Mouse (Mus musculus): ENCODE data around the gene Zfp750.

The Zfp750 gene

DNA sequence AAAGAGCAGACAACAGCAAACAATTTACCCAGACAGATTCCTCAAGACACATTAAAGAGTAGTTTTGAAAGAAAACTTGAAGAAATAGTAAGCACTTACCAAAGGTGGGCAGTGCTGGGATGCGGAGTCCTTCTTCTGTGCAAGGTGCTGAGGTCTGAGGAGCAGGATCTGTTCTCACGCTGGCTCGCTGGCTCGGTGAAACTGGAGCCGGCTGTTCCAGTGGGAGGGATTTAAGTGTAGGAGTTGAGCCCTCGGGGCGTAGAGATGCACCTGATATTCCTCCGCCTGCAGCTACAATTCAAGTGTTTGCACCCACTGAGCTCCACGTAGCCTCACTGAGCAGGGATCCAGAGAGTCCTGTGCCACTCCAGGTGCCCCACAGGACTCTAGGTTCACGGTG lies at the start of gene Zfp750:
TSS of gene Zfp750 (minus strand) at position 203 of the 400 bp plus-strand sequence.
- DNase-seq (ENCODE audit: low spot score), result no peak

GRCm38 (mm10) chr11:121564265-121564664 lies 45.1 kb upstream of the Zfp750 start:
- no peak for DNase-seq (ENCODE audit: low spot score)

GRCm38 (mm10) chr11:121563312-121563711 lies 44.2 kb upstream of the Zfp750 start:
- DNase-seq (ENCODE audit: low spot score), result no peak

GRCm38 (mm10) chr11:121560294-121560663 lies 41.1 kb upstream of the Zfp750 start:
- no peak for DNase-seq (ENCODE audit: low spot score)

- no peak for DNase-seq (ENCODE audit: low spot score)
Measured at GRCm38 (mm10) chr11:121559527-121560293, 40.6 kb upstream of the Zfp750 start.

- no peak for DNase-seq (ENCODE audit: low spot score)
Measured at GRCm38 (mm10) chr11:121558522-121558921, 39.4 kb upstream of the Zfp750 start.

DNA sequence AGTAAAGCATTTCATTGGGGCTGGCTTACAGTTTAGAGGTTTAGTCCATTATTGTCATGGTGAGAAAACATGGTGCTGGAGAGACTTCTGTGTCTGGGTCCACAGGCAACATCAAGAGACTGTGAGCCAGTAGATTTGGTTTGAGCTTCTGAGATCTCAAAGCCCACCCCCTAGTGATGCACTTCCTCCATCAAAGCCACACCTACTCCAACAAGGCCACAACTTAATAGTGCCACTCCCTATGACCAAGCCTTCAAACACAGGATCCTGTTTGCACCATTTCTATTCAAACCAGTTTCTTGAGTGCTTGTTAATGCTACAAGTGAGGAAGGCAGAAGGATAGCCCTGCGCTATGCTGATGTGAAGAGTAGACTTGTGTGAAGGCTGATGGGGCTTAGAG lies 38.8 kb upstream of the Zfp750 start:
- DNase-seq (ENCODE audit: low spot score), result no peak

DNA sequence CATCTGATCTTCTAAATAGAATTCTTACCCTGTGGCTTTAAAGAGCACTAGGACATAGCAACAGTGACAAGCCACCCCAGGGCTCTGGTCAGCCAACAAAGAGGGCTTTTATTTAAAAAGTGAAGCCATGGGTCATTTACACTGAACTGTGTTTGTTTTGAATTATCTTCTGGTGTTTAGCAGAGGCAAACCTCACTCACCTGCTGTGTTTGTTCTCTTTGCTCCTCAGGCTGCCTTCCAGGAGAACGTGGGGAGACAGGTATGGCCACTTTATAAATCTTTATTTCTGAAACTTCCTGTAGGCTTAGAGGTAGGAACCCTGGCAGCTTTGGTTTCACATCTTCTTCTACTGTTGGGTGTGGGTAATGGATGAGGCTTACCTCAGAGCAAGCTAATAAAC lies 37.6 kb upstream of the Zfp750 start:
- no peak for DNase-seq (ENCODE audit: low spot score)

DNA sequence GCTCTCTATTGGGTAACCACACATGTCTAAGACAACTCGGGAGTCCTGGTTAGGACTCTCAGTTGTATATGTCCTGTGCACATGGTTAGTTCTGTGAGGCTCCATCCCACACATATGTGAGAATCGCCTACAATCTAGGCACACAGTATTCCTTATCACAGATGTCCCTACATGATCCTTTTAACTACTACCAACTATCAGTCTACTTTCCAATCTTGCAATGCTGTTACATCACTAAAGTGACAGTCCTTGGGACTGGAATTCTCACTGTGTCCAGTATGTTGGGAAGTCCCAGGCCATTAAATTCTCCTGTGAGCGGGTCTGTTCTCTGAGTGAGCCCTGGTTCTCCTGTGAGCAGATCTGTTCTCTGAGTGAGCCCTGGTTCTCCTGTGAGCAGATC lies 34.3 kb upstream of the Zfp750 start:
- no peak for DNase-seq (ENCODE audit: low spot score)

DNA sequence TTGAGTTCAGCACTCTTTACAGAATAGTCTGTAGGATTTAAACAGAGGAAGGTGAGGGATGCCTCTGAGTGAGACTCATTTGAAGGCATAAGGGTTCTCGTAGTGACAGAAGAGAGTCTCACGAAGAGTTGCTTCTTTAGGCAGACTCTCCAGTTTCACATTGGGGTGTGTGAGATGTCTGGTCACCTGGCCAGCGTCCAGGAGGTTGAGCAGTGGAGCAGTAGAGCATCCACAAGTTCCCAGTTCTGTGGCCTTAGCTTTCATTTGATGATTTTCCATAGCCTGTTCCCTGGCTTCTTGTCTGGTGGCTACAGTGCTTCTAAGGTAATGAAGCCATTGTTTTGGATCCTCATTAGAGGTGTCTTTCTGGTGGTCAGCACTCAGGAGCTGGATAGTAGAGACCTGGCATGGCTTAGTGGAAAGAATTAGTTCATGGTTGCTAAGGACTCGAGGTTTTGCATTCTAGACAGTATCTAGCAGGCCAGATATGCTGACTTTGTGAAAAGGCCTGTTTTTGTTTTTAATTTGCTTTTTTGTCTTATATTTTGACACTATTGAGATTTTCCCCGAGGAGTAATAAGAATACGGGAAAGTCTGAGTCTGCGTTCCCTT lies 33.8 kb upstream of the Zfp750 start:
- DNase-seq (ENCODE audit: low spot score), result no peak

GRCm38 (mm10) chr11:121552167-121552566 lies 33.0 kb upstream of the Zfp750 start:
- DNase-seq (ENCODE audit: low spot score), result no peak

- no peak for DNase-seq (ENCODE audit: low spot score)
Measured at GRCm38 (mm10) chr11:121551206-121551799, 32.2 kb upstream of the Zfp750 start.

GRCm38 (mm10) chr11:121549843-121550647 lies 30.9 kb upstream of the Zfp750 start:
- no peak for DNase-seq (ENCODE audit: low spot score)

- DNase-seq (ENCODE audit: low spot score), result no peak
Measured at GRCm38 (mm10) chr11:121548996-121549842, 30.1 kb upstream of the Zfp750 start.

GRCm38 (mm10) chr11:121547925-121548324 lies 28.8 kb upstream of the Zfp750 start:
- no peak for DNase-seq (ENCODE audit: low spot score)

DNA sequence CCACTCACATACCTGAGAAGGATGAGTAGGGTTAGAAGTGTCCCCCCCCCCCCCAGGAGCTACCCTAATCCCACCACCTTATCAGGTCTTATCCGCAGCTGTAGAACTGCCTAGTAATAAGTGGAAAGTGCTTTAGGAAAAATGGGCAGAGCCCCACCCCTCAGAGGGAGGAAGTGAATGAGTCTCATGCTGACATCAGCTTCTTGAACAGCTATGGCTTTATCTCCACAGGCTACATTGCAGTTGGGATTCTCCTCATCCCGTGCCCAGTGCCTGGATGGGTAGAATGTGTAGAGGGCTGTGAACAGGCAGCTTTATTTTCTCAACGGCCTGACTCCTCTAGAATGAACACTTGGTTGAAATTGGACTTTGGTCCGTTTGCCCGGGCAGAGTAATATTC lies 28.1 kb upstream of the Zfp750 start:
- DNase-seq (ENCODE audit: low spot score), result no peak

DNA sequence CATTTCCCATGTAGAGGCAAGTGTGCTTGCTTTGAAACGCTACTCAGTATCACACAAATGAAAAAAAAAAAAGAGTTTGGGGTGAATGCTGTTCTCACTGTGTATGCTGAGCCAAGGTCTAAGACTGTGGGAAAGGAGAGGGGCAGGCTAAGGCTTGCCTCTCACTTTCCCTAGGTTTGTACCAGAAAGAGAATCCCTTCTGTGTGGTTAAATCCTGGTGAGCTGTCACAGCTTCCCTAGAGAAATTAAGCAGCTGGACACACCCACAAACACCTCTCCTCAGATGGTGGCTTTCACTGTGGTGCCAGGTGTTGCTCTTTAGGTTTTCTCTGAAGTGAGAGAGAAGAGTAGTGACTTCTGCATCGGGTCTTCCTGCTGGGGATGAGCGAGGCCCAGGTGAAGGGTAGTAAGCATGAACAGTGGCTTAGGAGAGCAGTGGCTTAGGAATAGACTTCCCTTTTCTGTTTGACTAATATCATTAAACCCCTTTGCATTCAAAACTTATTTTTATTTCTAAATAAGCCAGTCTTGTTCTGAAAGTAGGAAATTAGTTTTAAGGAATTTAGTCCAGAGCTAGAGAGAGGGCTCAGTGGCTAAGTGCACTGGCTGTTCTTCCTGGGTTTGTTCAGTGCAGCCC lies 26.4 kb upstream of the Zfp750 start:
- no peak for DNase-seq (ENCODE audit: low spot score)

GRCm38 (mm10) chr11:121544755-121545397 lies 25.7 kb upstream of the Zfp750 start:
- no peak for DNase-seq (ENCODE audit: low spot score)

DNA sequence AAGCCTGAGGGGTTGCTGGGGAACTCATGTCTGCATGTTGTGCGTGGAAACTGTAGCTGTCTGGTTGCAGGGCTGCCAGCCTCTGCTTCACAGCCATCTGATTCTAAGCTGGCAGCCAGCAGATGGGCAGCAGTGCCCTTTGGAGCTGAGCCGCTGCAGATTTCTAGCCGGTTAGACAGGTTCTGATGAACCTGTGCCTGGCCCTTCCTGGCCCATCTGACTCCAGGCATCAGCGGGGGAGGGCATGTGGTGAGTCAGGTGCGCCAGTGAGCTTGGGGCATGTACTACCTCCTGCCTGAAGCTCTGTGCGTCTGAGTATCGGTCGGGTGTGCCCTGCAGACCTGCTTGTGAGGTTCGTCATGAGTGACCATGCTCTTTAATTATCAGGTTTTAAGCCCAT lies 24.8 kb upstream of the Zfp750 start:
- DNase-seq (ENCODE audit: low spot score), result no peak

- no peak for DNase-seq (ENCODE audit: low spot score)
Measured at GRCm38 (mm10) chr11:121543287-121543856, 24.2 kb upstream of the Zfp750 start.

Measured in ovary, postnatal 14 days (tissue).